Mouse (Mus musculus): ENCODE measurements around the gene Gp1ba.

DNA sequence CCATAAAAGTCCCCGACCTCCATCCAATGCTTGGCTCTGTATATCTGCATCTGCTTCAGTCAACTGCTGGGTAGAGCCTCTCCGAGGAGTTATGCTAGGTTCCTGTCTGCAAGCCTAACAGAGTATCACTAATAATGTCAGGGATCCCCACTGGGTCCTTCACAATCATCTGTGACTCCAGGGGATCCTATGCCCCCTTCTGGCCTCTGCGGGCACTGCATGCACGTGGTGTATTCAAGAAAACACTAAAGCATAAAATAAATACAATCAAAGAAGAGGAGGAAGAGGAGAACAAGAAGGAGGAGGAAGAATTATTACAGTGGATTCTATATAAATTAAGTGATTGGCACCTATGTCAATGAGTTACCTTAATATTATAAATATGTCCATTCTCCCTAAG, 13.4 kb upstream of the Gp1ba start:
- TF ChIP-seq CTCF (IDR thresholded peaks at IDR 0.05; ENCODE audit: insufficient read depth, low read depth, low read length) (no peak), POLR2A (IDR thresholded peaks at IDR 0.05; ENCODE audit: insufficient read depth, low read depth, low read length) (no peak)
